Mouse (Mus musculus) gastrocnemius, adult 8-10 months (tissue): ENCODE measurements at regions not wholly inside any gene's neighbourhood (a gene's known extent, or its start where the extent isn't known, plus 50 kb on each side); places are given as distances from the start of the nearest gene placed in this dataset.
"Not testable (repeated sequence)": the region's sequence is repeated elsewhere in the genome, so short reads cannot be mapped to it uniquely, and the experiment has no call there.

Experiments used
- DNase-seq, 2 experiments: peaks; one replicate each; pipeline ENCODE4 v3.0.0; 2022; ENCODE audit warnings: low spot score in 2 of 2

GRCm38 (mm10) chr5:67487965-67488409, 59.9 kb upstream of the Bend4 start:
- DNase-seq: no peak

- not testable (repeated sequence) for DNase-seq
Measured at GRCm38 (mm10) chr5:67490709-67491108, 62.6 kb upstream of the Bend4 start.

DNA sequence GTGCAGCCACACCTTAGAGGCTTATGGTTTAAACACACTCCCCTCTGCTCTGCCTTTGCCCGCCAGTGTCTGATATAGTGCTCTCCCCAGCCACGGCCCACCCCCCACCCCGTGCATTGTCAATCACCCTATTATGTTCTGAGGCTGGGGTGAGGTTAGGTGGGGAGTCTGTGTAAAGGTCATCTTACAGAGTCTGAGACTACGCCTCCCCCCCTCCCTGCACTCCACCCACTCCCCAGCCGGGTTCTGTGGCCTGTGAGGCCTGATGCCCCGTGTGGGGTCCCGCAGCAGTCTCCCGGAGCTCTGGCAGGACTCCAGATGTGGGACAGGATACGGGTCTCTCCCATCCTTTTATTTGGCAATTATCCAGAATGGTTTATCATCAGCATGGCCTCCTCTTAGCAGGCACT, 64.8 kb upstream of the Bend4 start:
- DNase-seq: no peak

- no peak for DNase-seq
Measured at GRCm38 (mm10) chr5:67496710-67497109, 68.6 kb upstream of the Bend4 start.

- no peak for DNase-seq
Measured at GRCm38 (mm10) chr5:67520251-67520650, 87.4 kb upstream of the Shisa3 start.

GRCm38 (mm10) chr5:67521423-67521912, 86.2 kb upstream of the Shisa3 start:
- DNase-seq: no peak

GRCm38 (mm10) chr5:67530149-67530548, 77.5 kb upstream of the Shisa3 start:
- no peak for DNase-seq

DNA sequence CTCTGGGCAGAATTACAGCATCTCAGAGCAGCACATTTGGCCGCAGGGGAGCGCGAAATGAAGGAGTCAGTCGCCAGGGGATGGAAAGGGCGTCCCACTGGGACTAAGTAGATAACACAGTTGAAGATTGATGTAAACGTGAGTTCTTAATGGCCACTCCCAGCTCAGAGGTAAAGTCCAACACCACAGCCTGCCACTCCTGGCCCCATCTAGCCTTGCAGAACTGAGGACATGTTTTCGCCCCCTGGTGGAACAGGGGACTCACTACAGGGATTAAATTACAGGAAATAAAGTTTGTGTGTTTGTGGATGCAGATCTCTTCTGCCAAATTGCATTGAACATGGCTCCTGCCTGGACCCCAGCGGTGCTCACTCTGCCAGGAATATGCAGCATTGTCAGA, 76.7 kb upstream of the Shisa3 start:
- no peak for DNase-seq

DNA sequence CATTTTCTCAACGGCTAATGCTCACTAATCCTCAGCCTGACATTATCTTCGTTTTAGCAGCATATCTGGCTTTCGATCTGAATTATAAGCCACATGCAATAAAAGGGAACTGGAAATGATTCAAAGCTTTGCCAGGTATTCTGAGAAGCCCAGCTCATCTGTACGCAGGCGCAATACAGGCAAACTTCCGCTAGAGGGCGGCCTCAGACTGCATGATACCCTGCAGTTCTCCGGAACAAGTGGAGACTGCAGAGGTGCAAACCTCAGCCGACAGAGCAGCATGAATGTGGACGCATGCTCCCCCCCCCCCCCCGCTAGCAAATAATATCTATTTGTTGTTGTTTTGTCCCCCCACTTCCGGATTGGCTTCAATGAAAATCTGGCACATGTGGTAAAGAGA, 75.3 kb upstream of the Shisa3 start:
- peak; percentile 36 to 37 for DNase-seq

GRCm38 (mm10) chr5:67532756-67533255, 74.9 kb upstream of the Shisa3 start:
- peak; percentile 24 to 53 for DNase-seq

DNA sequence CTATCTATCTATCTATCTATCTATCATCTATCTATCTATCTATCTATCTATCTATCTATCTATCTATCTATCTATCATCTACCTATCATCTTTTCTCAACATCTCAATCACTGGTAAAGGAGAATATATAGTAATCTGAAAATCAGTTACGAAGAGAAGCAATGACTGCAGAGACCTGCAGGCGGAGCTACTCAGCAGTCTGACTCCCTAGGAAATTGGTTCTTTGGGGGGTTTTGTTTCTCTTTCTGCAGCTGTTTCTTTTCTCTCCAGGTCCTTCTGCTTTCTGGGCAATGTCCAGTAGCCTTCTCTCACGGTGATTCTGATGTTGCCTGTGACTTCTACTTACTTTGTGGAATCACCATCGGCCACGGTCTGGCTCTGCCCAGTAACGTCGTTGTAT, 73.6 kb upstream of the Shisa3 start:
- no peak for DNase-seq

- no peak for DNase-seq
Measured at GRCm38 (mm10) chr5:67537990-67538389, 69.7 kb upstream of the Shisa3 start.

DNA sequence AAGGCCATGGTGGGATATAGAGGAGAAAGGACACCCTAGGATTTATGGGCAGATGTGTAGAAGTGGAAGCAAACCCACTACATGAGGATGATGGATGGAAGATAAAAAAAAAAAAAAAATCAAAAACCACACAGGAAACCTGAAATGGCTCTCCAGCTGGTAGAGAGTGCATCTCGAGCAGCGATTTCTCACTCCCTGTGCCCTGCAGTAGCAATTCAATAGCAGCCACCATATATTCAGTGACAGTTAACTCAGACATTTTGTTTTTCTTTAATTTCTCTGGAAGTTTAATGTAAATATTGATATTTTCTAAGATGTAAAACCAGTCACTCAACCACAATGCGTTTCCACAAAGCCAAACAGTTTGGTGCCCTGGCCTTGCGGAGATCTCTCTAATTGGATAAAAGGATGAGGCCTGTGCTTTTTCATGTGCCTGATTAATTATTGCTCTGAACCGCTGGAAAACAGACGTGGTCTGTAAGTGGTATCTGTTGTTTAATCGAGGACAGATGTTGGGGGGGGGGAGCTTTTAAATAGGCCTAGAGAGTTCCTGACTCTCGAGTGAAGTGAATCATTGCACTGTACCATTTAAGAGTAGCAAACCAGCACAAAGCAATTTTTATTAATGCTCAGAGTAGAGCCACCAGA, 68.0 kb upstream of the Shisa3 start:
- DNase-seq: no peak

GRCm38 (mm10) chr5:67541867-67542266, 65.8 kb upstream of the Shisa3 start:
- no peak for DNase-seq

GRCm38 (mm10) chr5:67544028-67544589, 63.6 kb upstream of the Shisa3 start:
- no peak for DNase-seq

GRCm38 (mm10) chr5:67550257-67550656, 57.4 kb upstream of the Shisa3 start:
- no peak for DNase-seq

DNA sequence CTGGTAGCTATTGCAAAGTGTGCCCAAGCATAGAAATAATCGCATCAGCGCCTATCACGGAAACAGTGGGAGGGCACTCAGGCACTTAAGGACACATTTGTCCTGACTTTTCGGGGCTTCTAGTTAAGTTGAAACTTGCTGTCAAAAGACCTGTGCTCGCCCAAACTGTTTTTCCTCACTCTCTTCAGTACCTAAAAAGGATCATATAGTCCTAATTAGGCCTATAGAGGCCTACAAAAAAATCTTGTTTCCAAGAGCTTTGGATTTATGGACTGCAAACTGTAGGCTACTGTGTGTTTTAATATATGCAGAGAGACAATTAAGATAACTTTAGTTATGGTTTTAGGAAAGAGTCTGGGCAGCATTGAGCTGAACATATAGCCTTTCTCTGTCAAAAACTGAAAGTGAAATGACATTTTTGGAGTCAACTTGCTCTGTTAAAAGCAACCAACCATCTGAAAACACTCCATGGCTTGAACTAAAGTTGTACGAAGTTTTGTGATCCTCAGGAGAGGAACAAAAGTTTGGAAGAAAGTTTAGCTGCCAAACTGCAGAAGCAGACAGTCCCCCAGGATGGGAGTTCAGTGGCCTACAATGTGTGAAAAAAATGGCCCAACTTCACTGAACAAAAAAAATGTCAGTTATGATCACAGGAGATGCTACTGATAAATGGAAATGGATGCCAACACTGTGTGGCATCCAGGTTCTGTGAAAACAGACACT, 55.9 kb upstream of the Shisa3 start:
- DNase-seq: no peak

DNA sequence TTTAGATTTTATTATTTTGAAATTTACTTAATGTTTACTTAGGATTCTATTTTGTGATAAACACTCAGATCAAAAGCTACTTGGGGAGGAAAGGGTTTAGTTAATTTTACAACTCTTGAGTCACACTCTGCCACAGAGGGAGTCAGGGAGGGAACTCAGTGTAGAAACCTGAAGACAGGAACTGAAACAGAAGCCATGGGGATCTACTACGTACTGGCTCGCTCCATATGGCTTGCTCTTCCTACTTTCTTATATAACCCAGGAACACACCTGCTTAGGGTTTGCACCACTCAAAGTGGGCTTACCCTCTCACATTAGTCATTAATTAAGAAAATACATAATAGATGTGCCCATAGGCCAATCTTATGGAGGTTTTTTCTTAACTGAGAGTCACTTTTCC, 54.8 kb upstream of the Shisa3 start:
- DNase-seq: no peak
